Mouse (Mus musculus): ENCODE results near the gene Cwc27. TPM values are rescaled to one million over a fixed set of nuclear protein-coding genes. Genes with fewer than 3 reads are reported as not detected.

The Cwc27 gene
- polyA plus RNA-seq, 1 experiment from 2014 or later, result 34.1 TPM

DNA sequence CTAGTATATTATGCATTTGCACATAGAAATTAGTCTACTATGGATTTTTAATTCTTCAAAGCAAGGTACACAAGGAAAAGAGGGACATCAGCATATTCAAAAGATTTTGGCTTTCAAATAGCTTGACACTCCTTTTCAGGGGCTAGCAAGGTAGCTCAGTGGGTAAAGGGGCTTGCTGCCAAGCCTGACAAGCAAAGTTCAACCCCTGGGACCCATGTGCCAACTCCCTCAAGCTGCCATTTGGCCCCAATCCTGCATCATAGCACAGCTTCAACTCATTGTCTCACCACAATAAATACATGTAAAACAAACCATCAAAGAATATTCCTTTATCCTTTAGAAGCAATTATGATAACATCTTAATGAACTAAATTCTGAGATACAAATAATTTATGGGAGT is 69.9 kb downstream of the Cwc27 start:
- H3K36me3 ChIP-seq, result no peaks in the 10 kb centered on the region
- no peak for DNase-seq (ENCODE audit: low spot score)
- no peaks in the 10 kb centered on the region for H3K4me1 ChIP-seq
- no peak overlapping the region for H3K4me3 ChIP-seq
- H3K9me3 ChIP-seq (replicated peaks), result no peaks in the 10 kb centered on the region
- H3K27me3 ChIP-seq (ENCODE audit: low read depth, poor library complexity, severe bottlenecking), result no peaks in the 10 kb centered on the region
- H3K27ac ChIP-seq (replicated peaks), result no peak overlapping the region

DNA sequence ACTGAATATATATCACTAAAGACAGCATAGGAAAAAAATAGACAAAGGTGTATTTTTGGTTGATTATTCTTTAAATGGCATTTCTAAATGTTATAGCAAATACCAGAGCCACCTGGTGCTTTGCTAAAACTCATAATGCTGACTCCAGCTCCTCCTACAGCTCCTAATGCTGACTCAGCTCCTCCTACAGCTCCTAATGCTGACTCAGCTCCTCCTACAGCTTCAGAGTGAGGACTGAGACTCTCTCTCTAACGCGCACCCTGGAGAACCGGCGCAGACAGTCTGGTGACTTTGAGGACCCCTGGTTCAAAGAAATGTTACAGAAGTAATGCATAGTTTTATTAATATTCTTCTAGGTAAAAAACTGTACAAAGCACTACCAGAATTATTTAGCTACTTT is 74.1 kb downstream of the Cwc27 start:
- H3K4me1 ChIP-seq, result no peaks in the 10 kb centered on the region
- no peaks in the 10 kb centered on the region for H3K27me3 ChIP-seq (ENCODE audit: low read depth, poor library complexity, severe bottlenecking)
- no peak overlapping the region for H3K4me3 ChIP-seq
- WGBS, result 93% methylated on average over 4 of the region's 4 CpGs
- H3K9me3 ChIP-seq (replicated peaks), result no peaks in the 10 kb centered on the region
- no peak overlapping the region for H3K27ac ChIP-seq (replicated peaks)
- no peak for DNase-seq (ENCODE audit: low spot score)
- no peaks in the 10 kb centered on the region for H3K36me3 ChIP-seq

DNA sequence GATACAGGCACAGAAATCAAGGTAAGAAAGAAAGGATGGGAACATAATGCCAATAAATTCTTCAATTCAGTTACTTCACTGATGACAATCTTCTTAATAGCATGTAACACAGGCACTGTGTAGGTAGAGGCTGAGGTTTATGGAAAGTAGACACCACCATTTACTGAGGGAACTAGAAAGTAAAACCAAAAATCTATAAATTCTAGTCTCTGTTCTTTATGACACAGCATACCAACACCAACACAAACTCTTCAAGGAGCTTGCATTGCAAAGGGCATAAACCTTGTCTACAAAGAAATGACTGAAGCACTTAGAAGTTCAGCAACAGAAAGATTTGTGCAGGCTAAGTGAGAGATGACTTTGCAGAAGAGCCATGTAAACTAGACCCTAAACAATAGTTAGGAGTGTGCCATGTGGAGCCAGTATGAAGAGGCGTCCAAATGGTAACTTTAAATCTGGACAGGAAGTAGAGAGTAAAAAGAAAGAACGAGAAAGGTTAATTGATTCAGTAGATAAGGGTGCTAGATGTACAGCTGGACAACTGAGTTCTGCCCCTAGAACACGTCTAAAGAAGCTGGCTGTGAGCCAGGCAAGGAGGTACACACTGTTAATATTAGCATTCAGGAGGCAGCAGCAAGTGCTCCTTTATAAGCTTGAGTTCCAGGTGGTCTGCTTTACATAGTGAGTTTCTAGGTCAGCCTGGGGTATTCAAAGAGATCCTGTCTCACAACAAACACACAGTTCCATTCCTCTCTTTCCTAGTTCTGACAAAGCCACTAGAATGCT is 87.5 kb downstream of the Cwc27 start:
- H3K27ac ChIP-seq (replicated peaks), result no peak overlapping the region
- peaks cover 6% of the 10 kb centered on the region; the same call in 1 of the 2 replicates for H3K36me3 ChIP-seq
- DNase-seq (ENCODE audit: low spot score), result no peak
- H3K4me1 ChIP-seq, result no peaks in the 10 kb centered on the region
- H3K27me3 ChIP-seq (ENCODE audit: low read depth, poor library complexity, severe bottlenecking), result no peaks in the 10 kb centered on the region
- no peaks in the 10 kb centered on the region for H3K9me3 ChIP-seq (replicated peaks)
- 91% methylated on average over 3 of the region's 3 CpGs for WGBS
- H3K4me3 ChIP-seq, result no peak overlapping the region

DNA sequence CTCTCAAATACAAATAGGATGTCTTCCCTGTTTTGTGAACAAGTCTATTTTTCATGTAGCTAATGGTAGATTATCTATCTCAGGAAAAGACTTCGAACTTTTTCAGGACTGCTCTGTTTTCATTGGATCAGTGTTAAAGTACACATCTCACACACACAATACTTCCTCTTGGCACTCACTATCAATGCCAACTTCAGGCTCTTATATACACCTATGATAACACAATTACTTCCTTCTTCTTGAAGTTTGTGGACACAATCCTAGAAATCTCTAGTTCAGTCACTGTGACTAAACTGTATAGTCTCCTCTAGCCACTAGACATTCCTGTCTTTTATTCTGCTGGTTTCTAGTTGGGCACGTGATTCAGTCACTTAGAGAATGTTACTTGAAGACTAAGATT is 89.3 kb downstream of the Cwc27 start:
- Histone ChIP-seq H3K4me3 (no peak overlapping the region), H3K9me3 (replicated peaks) (no peaks in the 10 kb centered on the region), H3K27ac (replicated peaks) (no peak overlapping the region), H3K27me3 (ENCODE audit: low read depth, poor library complexity, severe bottlenecking) (no peaks in the 10 kb centered on the region), H3K36me3 (peaks cover 6% of the 10 kb centered on the region; the same call in 1 of the 2 replicates), H3K4me1 (no peaks in the 10 kb centered on the region)
- DNase-seq (ENCODE audit: low spot score), result no peak
- 91% methylated on average over 2 of the region's 2 CpGs for WGBS

DNA sequence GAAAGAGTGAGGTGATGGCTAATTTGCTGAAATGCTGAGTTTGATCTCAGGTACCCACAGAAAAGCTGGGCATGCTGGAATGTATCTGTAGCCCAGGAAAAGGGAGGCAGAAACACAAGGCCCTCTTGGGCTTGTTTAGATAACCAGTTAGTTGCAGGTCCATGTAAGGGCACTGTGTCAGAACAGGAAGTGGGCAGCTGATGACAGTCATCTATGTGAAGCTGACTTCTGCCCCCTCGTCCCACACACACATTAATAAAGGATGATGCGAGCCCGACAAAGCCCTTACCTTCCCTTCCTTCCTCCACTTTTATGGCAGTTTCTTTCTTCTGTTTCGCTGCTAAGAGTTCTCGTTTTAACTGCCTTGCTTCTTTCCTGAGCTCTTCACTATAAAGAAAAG is 96.8 kb downstream of the Cwc27 start:
- no peak overlapping the region for H3K4me3 ChIP-seq

DNA sequence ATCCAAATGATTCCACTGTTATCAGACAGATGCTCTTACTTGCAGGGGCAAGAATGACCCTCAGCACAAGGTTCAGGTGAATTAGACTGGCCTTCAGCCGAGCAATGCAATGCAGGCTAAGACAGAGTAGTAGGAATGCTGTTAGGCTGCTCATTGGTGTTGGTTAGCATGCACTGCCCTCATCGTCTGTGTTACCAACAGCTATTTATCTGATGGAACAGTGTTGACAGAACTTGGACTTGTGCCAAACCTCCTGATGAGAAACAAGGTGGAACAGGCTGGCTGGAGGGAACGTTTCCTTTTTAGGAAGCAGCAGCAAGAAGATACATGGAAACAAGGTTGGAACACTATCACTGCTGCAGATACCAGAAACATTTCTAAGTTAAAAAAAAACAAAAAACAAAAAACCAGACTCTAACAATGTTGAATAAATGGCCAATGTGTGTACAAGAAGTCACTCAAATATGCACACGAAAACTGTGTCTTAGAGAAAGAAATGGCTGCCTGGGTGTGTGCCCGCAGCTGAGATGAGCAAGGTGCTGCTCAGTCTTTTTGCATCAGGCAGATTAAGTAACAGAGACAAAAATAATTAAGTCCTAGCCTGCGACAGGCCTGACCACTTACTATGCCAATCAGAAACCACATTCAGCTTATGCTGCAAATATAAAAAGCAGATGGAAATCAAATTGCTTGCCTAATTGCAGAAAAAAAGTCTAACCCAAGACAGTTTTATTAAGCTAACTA is 122.2 kb downstream of the Cwc27 start:
- Histone ChIP-seq H3K4me3 (no peak overlapping the region), H3K9me3 (replicated peaks) (no peaks in the 10 kb centered on the region), H3K4me1 (no peaks in the 10 kb centered on the region), H3K27me3 (ENCODE audit: low read depth, poor library complexity, severe bottlenecking) (no peaks in the 10 kb centered on the region), H3K36me3 (no peaks in the 10 kb centered on the region), H3K27ac (replicated peaks) (no peak overlapping the region)
- WGBS, result 87% methylated on average over 6 of the region's 6 CpGs
- no peak for DNase-seq (ENCODE audit: low spot score)

More for the DNA sequence above, 96.8 kb downstream of the Cwc27 start:
- no peaks in the 10 kb centered on the region for H3K9me3 ChIP-seq (replicated peaks)
- H3K27ac ChIP-seq (replicated peaks), result no peak overlapping the region
- DNase-seq (ENCODE audit: low spot score), result no peak
- H3K4me1 ChIP-seq, result no peaks in the 10 kb centered on the region
- 0 out of 2 replicates have a peak, but pooled peaks cover 6% of the 10 kb centered on the region for H3K36me3 ChIP-seq
- 90% methylated on average over 5 of the region's 5 CpGs for WGBS
- H3K27me3 ChIP-seq (ENCODE audit: low read depth, poor library complexity, severe bottlenecking), result no peaks in the 10 kb centered on the region

DNA sequence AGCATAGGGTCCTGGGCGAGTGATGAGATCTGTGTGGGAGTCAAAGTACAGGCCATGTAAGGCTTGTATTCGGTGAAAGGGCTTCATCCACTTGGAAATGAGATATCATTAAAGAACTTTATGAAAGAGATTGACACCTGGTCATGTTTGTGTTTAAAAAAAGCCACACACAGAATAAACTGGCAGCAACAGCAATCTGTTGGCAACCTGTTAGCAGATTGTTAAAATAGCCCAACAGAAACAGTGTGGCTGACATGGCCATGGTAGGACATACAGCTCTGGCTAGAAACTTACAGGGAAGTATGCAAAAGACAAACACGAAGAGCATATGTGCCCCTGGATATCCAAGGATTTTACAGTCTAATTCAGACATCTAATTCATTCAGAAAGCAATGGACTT is 124.2 kb downstream of the Cwc27 start:
- Histone ChIP-seq H3K4me3 (no peak overlapping the region), H3K27me3 (ENCODE audit: low read depth, poor library complexity, severe bottlenecking) (no peaks in the 10 kb centered on the region), H3K36me3 (no peaks in the 10 kb centered on the region), H3K27ac (replicated peaks) (no peak overlapping the region), H3K4me1 (no peaks in the 10 kb centered on the region), H3K9me3 (replicated peaks) (no peaks in the 10 kb centered on the region)
- DNase-seq (ENCODE audit: low spot score), result no peak
- 95% methylated on average over 3 of the region's 3 CpGs for WGBS

DNA sequence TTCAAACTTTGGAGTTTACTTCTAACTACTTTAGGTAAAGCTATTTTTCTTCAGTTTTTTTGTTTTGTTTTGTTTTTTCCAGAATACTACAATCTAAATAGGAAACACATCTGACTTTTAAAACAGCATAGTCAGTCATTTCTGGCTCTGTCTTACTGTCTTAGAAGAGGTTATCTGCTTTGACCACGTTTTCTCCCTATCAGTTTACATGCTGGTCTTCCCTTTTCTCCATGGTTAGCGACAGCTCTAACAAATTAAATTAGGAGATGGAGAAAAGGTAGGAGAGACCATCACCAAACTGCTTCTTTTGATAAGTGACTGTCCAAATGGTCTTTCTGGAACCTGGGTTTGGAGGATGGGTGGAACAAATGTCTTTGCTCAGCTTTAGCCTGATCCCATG is 131.4 kb downstream of the Cwc27 start:
- no peak for DNase-seq (ENCODE audit: low spot score)
- Histone ChIP-seq H3K27me3 (ENCODE audit: low read depth, poor library complexity, severe bottlenecking) (no peaks in the 10 kb centered on the region), H3K9me3 (replicated peaks) (no peaks in the 10 kb centered on the region), H3K4me1 (peaks cover 15% of the 10 kb centered on the region), H3K36me3 (no peaks in the 10 kb centered on the region), H3K4me3 (no peak overlapping the region), H3K27ac (replicated peaks) (no peak overlapping the region)
- WGBS, result 77% methylated on average over 2 of the region's 2 CpGs

DNA sequence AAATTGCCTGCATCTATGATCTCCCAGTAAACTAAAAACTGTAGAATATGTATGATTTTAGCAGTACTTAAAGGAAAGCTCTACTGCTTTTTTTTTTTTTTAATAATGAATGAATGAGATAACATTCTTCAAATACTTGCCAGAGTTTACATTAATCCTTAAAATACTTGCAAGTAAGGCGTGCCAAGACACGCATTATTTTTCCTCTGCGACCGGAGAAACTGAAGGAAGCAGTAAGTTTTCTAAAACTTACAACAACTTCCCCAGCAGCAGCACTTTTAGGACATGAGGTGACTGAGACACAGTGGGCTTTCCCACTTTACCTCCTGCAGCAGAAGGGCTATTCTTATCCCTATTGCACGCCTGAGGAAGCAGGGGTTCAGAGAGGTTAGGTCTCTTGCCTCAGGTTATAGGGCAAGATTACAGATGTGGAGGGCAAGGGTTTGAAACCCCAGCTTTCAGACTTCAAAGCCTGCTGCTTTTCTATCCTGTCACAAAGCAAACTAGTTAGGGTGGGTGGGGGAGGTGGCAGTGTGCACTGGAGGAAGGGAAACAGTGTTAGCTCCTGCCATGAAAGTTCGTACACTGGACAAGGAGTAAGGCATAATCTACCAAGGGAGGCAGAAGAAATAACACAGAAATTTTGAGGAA is 132.5 kb downstream of the Cwc27 start:
- Histone ChIP-seq H3K4me3 (no peak overlapping the region), H3K36me3 (no peaks in the 10 kb centered on the region), H3K9me3 (replicated peaks) (no peaks in the 10 kb centered on the region), H3K27me3 (ENCODE audit: low read depth, poor library complexity, severe bottlenecking) (no peaks in the 10 kb centered on the region), H3K4me1 (peaks cover 15% of the 10 kb centered on the region), H3K27ac (replicated peaks) (peak overlapping the region; percentile 6; the same call in 1 of the 2 replicates)
- DNase-seq (ENCODE audit: low spot score), result no peak
- WGBS, result 45% methylated on average over 6 of the region's 6 CpGs

DNA sequence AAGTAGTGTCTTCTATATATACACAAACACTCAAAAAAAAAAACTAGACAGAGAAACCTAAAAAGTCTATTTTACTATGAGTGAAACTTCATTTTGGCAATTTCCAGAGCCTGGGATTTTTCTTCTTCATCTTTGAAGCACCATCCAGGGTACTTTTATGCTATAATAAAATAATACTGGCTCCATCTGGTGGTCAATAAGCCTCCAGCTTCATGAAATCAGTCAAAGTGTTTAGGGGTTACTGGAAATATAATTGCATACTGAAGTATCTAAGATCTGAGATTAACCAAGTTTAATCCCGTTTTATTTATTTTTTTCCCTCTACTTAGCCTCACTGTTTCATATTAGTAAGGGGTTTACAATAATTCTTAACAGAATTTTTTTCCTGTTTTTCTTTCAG is 135.7 kb downstream of the Cwc27 start:
- Histone ChIP-seq H3K27me3 (ENCODE audit: low read depth, poor library complexity, severe bottlenecking) (no peaks in the 10 kb centered on the region), H3K4me3 (no peak overlapping the region), H3K4me1 (peaks cover 15% of the 10 kb centered on the region), H3K27ac (replicated peaks) (no peak overlapping the region), H3K36me3 (peaks cover 7% of the 10 kb centered on the region), H3K9me3 (replicated peaks) (no peaks in the 10 kb centered on the region; the same call in 1 of the 2 replicates)
- WGBS, result 90% methylated on average over 1 of the region's 1 CpGs
- DNase-seq (ENCODE audit: low spot score), result no peak

DNA sequence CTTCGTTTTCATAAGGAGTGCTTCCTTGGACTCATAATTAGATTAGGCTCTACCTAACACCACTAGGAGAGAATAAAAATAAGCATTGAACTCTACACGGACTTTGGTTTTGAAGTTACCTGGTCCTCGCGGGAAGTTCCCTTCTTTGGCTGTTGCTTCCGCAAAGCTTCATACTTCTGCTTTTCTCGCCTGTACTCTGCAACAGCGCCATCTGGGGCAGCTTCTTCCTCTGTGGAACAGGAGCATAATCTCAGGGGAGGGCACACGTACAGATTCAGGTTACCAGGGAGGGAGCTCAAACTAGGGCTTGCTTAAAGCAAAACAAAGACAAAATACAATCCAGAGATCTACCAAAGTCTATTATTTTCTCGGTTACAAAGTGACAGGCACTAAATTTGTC is 155.8 kb downstream of the Cwc27 start:
- no peak for DNase-seq (ENCODE audit: low spot score)
- Histone ChIP-seq H3K4me3 (no peak overlapping the region), H3K4me1 (no peaks in the 10 kb centered on the region), H3K27ac (replicated peaks) (no peak overlapping the region), H3K9me3 (replicated peaks) (no peaks in the 10 kb centered on the region), H3K27me3 (ENCODE audit: low read depth, poor library complexity, severe bottlenecking) (no peaks in the 10 kb centered on the region), H3K36me3 (peaks cover 18% of the 10 kb centered on the region)
- WGBS, result 89% methylated on average over 9 of the region's 9 CpGs

DNA sequence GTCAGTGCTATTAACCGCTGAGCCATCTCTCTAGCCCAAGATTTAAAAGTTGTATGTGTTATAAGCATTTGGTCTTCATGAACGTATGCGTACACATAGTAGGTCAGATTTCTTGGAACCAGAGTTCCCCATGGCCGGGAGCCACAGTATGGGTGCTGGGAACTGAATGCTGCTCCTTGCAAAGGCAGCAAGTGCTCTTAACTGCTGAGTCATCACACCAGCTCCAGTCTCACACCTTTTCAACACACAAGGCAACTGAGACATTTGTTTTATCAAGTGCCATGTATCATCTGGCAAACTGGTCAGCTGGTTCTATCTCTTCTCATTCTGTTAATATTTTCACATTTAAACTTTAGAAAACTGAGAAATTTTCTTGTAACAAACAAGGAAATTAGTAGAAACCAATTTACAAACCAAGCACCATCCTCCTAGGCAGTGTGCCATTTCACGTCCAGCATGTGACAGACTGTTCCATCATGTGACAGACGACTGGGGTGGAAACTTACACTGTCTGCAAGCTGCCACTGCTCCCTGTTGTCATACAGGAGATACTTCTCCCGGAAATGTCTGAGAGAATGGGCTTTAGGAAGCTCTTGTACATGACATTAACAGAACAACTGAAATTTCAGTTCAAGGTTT is 156.8 kb downstream of the Cwc27 start:
- WGBS, result 94% methylated on average over 7 of the region's 7 CpGs
- H3K27ac ChIP-seq (replicated peaks), result no peak overlapping the region
- H3K9me3 ChIP-seq (replicated peaks), result no peaks in the 10 kb centered on the region
- H3K27me3 ChIP-seq (ENCODE audit: low read depth, poor library complexity, severe bottlenecking), result no peaks in the 10 kb centered on the region
- H3K4me3 ChIP-seq, result no peak overlapping the region
- no peak for DNase-seq (ENCODE audit: low spot score)
- peaks cover 21% of the 10 kb centered on the region for H3K36me3 ChIP-seq
- no peaks in the 10 kb centered on the region for H3K4me1 ChIP-seq
